Mouse (Mus musculus): ENCODE measurements around the gene Tlx2.

Gene Tlx2

GRCm38 (mm10) chr6:83020836-83021593, 49.1 kb downstream of the Tlx2 start:
- DNase-seq = no peak

GRCm38 (mm10) chr6:83020121-83020520, 50.0 kb downstream of the Tlx2 start:
- DNase-seq = no peak

- no peak for DNase-seq
These were observed 51.0 kb downstream of the Tlx2 start for GRCm38 (mm10) chr6:83019044-83019443.
